Mouse (Mus musculus) testis, adult 2 months (tissue): ENCODE data around the gene Kcnip1. TPM values are rescaled to one million over a fixed set of nuclear protein-coding genes. Genes with fewer than 3 reads are reported as not detected.

Experiments used
- H3K27ac ChIP-seq: fragments of 200-500 bp; 2 replicates; pipeline ENCODE4 v1.5.1; 2012; ENCODE audit warnings: low read depth, low read length; ENCODE audit not compliant: control insufficient read depth, insufficient read depth
- H3K27me3 ChIP-seq: fragments of 200-500 bp; 2 replicates; pipeline ENCODE4 v1.6.1; 2012; ENCODE audit warnings: mild to moderate bottlenecking, low read length, moderate library complexity; ENCODE audit not compliant: control insufficient read depth, insufficient read depth
- H3K36me3 ChIP-seq: fragments of 200-500 bp; 2 replicates; pipeline ENCODE4 v1.6.1; 2012; ENCODE audit warnings: mild to moderate bottlenecking, low read length; ENCODE audit not compliant: control insufficient read depth, insufficient read depth
- H3K4me1 ChIP-seq: fragments of 200-500 bp; 2 replicates; pipeline ENCODE4 v1.6.1; 2012; ENCODE audit warnings: low read length; ENCODE audit not compliant: control insufficient read depth, insufficient read depth
- H3K4me3 ChIP-seq: fragments of 200-500 bp; 2 replicates; pipeline ENCODE4 v1.5.1; 2012; ENCODE audit warnings: low read depth, mild to moderate bottlenecking, low read length, moderate library complexity, mixed read lengths; ENCODE audit not compliant: control insufficient read depth
- CTCF ChIP-seq: fragments of 200-500 bp; IDR thresholded peaks from 2 replicates; pipeline ENCODE4 v1.5.1; 2012; ENCODE audit warnings: low read depth, mild to moderate bottlenecking, inconsistent platforms, low read length, moderate library complexity; ENCODE audit not compliant: control insufficient read depth, insufficient read depth, insufficient replicate concordance
- POLR2A ChIP-seq: fragments of 200-500 bp; IDR thresholded peaks from 2 replicates; pipeline ENCODE4 v1.6.1; 2012; ENCODE audit warnings: low read depth, mild to moderate bottlenecking, inconsistent platforms, low read length, moderate library complexity; ENCODE audit not compliant: control insufficient read depth
- polyA plus RNA-seq: library from polyadenylated mRNA; depleted of rRNA; stranded (reverse); fragments of >200 nt; gene quantifications from 2 replicates; pipeline ENCODE4 v1.2.3, GENCODE M21; 2012

Gene Kcnip1
- polyA plus RNA-seq, 1 experiment = 1.6 TPM

DNA sequence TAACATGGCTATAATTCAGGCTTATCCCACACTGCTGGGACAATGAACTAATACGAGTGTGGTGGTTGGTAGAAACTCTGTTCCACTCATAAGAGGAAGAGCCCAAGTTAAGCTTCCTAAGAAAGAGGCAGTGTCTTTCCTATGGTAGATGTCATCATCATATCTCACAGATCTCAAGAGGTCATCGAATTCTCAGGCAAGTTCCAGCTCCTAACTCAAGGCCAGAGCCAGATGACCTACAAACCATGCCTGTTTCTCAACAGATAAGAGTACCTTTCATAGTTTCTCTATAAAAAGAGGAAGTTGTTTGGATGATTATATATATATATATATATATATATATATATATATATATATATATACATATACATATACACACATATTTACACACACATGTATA, 6.4 kb downstream of the Kcnip1 start:
- no peaks in the 10 kb centered on the region for H3K27me3 ChIP-seq
- no peak overlapping the region for H3K4me3 ChIP-seq
- TF ChIP-seq CTCF = no peak
- TF ChIP-seq POLR2A = no peak
- H3K36me3 ChIP-seq = no peaks in the 10 kb centered on the region
- H3K27ac ChIP-seq = no peak overlapping the region
- H3K4me1 ChIP-seq = no peaks in the 10 kb centered on the region; the same call in 1 of the 2 replicates

DNA sequence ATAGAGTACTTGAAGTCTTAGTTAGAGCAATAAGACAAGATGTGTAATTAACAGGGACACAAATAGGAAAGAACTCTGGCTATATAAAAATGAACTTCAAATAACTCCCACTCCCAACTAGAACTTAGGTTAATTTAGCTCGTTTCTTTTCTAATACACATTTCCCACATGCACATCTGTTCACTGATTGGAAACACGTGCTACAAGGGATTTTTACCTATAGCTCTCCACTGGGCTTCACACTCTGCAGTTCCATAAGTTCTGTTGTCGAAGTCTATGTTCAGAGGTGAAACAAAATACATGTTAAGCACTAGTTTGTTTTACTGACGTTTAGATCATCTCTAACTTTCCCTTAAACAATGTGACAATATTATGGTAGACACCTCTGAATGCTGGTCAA, 12.8 kb downstream of the Kcnip1 start:
- Histone ChIP-seq H3K36me3 (no peaks in the 10 kb centered on the region), H3K27ac (no peak overlapping the region), H3K4me1 (no peaks in the 10 kb centered on the region; the same call in 1 of the 2 replicates), H3K4me3 (no peak overlapping the region), H3K27me3 (no peaks in the 10 kb centered on the region)
- TF ChIP-seq POLR2A (no peak), CTCF (no peak)

DNA sequence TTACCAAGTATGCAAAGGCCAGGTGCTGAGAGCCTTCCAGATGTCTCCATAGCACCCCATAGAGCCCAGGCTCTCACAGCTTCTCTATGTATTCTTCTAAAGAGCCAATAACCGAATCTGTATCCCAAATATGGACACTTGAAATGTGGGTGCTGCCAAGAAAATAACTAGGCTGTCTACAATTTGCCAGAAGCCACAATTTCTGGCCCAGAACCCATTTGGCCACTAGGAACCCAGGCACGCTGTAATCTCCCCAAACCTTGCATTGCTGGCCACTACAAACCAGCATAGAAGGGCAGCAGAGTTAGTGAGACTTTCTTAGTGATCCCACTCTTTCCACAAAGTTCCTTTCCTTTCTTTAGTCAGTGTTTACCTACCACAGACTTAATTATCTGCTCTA, 17.8 kb downstream of the Kcnip1 start:
- H3K27me3 ChIP-seq = no peaks in the 10 kb centered on the region
- no peaks in the 10 kb centered on the region for H3K36me3 ChIP-seq
- no peak overlapping the region for H3K27ac ChIP-seq
- H3K4me1 ChIP-seq = no peaks in the 10 kb centered on the region
- H3K4me3 ChIP-seq = no peak overlapping the region
- no peak for TF ChIP-seq CTCF
- no peak for TF ChIP-seq POLR2A

DNA sequence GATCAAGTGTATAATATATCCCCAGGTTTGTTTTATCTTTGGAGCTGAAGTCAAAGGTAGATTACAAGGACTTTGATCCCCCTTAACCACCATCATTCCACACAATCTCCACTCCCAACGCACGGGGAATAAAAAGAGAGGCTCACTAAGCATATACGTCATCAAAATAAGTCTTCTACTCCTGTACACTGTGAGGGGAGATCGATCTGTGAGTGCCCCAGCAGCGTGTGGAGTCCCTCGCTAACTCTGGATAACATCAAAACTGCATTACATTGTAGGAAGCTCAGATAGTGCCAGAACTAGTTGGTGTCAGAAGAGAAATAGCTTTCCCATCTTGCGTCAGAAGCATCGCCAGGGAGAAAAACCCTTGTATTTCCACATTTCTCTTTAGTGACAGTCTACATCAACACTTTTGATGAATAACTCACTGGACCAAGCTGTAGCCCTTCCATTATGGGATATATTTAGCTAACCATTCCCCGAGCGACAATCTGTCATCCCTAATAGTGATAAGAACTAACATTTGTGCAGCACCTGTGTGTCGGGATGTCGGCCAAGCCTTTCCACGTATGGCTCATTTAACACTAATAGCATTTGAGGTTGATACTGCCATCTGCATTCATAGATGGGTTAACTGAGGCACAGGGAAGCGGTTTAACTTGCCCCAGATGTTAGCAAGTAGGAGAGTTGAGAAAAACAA, 18.5 kb downstream of the Kcnip1 start:
- no peaks in the 10 kb centered on the region for H3K36me3 ChIP-seq
- H3K27me3 ChIP-seq = no peaks in the 10 kb centered on the region
- TF ChIP-seq CTCF (no peak), POLR2A (no peak)
- no peak overlapping the region for H3K4me3 ChIP-seq
- H3K27ac ChIP-seq = no peak overlapping the region
- H3K4me1 ChIP-seq = no peaks in the 10 kb centered on the region

DNA sequence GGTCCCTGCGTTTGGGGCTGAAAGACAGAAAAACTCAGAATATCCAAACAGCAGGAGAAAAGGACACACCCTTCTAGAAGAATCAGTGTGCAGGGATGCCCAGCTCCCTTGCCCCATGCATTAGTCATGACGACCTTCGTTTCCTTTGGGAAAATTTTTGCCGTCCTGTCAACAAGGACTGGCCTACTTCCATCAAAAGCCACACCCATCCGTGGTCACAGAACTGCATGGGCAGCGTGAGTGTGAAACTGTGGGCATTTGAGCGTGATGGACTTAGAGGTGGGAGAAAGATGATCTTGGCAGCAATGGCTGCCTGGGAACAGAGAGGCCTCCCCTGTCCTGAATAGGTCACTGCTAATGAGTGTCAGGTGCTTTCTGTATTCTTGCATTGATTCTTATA, 20.8 kb downstream of the Kcnip1 start:
- H3K4me3 ChIP-seq = no peak overlapping the region
- no peaks in the 10 kb centered on the region for H3K27me3 ChIP-seq
- H3K27ac ChIP-seq = no peak overlapping the region
- H3K36me3 ChIP-seq = no peaks in the 10 kb centered on the region
- H3K4me1 ChIP-seq = no peaks in the 10 kb centered on the region
- no peak for TF ChIP-seq POLR2A
- TF ChIP-seq CTCF = no peak

DNA sequence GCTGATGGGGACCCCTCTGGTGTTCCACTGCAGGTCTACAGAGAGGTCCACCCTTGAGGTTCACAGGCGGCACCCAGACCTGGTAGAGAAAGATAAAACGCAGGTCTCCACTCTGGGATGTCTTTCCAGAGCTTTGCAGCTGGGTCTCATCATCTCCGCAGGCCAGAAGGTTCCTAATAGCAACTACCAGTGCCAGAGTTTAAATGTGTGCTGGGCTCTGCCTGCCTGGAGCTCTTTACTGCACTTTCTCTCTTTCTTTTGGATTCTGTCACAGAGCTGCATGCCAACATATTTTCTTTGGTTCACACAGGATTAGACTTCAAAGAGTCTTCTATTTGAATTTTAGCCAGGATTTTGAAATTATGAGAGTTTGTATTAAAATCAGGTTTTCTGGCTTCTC, 23.8 kb downstream of the Kcnip1 start:
- Histone ChIP-seq H3K36me3 (no peaks in the 10 kb centered on the region), H3K4me3 (no peak overlapping the region), H3K4me1 (no peaks in the 10 kb centered on the region; the same call in 1 of the 2 replicates), H3K27me3 (no peaks in the 10 kb centered on the region), H3K27ac (no peak overlapping the region)
- TF ChIP-seq CTCF (no peak), POLR2A (no peak)

- Histone ChIP-seq H3K4me1 (no peaks in the 10 kb centered on the region; the same call in 1 of the 2 replicates), H3K27ac (no peak overlapping the region), H3K36me3 (no peaks in the 10 kb centered on the region), H3K27me3 (no peaks in the 10 kb centered on the region), H3K4me3 (no peak overlapping the region)
- no peak for TF ChIP-seq POLR2A
- TF ChIP-seq CTCF = no peak
Observed at GRCm38 (mm10) chr11:33967708-33968107, 25.2 kb downstream of the Kcnip1 start.

DNA sequence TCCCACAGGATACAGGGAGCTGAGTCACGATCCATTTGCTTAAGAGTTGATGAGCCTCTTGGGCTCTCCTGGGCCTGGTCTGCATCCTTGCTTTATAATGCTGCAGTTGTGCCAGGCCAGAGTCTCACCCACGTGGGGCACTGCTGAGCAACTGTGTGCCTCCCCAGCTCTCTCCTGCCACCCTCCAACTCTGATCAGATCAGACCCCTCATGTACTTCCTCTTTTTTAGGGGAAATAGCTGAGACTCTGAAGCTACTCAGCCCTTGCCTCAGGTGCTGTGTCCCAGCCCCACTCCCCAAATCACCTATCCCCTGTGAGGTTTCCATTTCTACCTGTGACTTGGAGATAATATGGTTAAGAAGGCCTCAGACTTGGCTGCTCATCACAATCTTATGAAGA, 27.6 kb downstream of the Kcnip1 start:
- Histone ChIP-seq H3K4me3 (no peak overlapping the region), H3K4me1 (no peaks in the 10 kb centered on the region; the same call in 1 of the 2 replicates), H3K27me3 (no peaks in the 10 kb centered on the region), H3K27ac (no peak overlapping the region), H3K36me3 (no peaks in the 10 kb centered on the region)
- TF ChIP-seq POLR2A (no peak), CTCF (no peak)
